Mouse (Mus musculus) left cerebral cortex, postnatal 14 days (tissue): ENCODE results near the gene Espn. TPM values are rescaled to one million over a fixed set of nuclear protein-coding genes. Genes with fewer than 3 reads are reported as not detected.

Experiments used
- DNase-seq, 2 experiments: peaks; one replicate each; pipeline ENCODE4 v3.0.0; 2021 to 2022; ENCODE audit warnings: low spot score in 2 of 2, mixed read lengths in 1 of 2
- intact Hi-C: fragments of 180-260 bp; cut with DNase I; formaldehyde crosslinking; loops from one replicate; pipeline ENCODE4 v1.15.1; 2025
- total RNA-seq, 2 experiments: library from RNA; stranded (reverse); gene quantifications; 2 replicates each; pipeline ENCODE4 v1.2.3; 2021

Gene Espn
- total RNA-seq, 2 experiments from 2014 or later: 0.24 to 0.44 TPM

GRCm38 (mm10) chr4:152087211-152088081, 64.7 kb downstream of the Espn start:
- intact Hi-C loops: no loop called here
- no peak for DNase-seq

- DNase-seq: peak in 1 of 2 experiments; percentile 62
- intact Hi-C loops: no loop called here
These were observed 65.5 kb downstream of the Espn start for GRCm38 (mm10) chr4:152086505-152087210.

- intact Hi-C loops: no loop called here
- no peak for DNase-seq
These were observed 67.6 kb downstream of the Espn start for GRCm38 (mm10) chr4:152084616-152085015.

GRCm38 (mm10) chr4:152083611-152084220, 68.5 kb downstream of the Espn start:
- DNase-seq: no peak
- intact Hi-C loops: no loop called here

GRCm38 (mm10) chr4:152079931-152080330, 72.2 kb downstream of the Espn start:
- intact Hi-C loops: no loop called here
- no peak for DNase-seq

DNA sequence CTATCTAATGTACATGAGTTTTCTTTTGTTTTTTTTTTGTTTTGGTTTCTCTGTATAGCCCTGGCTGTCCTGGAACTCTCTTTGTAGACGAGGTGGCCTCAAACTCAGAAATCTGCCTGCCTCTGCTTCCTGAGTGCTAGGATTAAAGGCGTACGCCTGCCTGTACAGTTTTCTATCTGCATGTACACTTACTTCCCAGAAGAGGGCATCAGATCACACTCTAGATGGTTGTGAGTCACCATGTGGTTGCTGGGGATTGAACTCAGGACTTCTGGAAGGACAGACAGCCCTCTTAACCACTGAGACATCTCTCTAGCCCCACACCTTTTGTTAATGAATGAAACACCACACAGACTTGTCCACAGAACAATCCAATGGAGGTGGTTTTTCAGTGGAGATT, 72.9 kb downstream of the Espn start:
- intact Hi-C loops: no loop called here
- DNase-seq: no peak

- intact Hi-C loops: no loop called here
- DNase-seq: peak in 1 of 2 experiments; percentile 76
These were observed 74.1 kb downstream of the Espn start for GRCm38 (mm10) chr4:152078105-152078530.

GRCm38 (mm10) chr4:152077191-152077590, 75.0 kb downstream of the Espn start:
- DNase-seq: no peak
- intact Hi-C loops: no loop called here

DNA sequence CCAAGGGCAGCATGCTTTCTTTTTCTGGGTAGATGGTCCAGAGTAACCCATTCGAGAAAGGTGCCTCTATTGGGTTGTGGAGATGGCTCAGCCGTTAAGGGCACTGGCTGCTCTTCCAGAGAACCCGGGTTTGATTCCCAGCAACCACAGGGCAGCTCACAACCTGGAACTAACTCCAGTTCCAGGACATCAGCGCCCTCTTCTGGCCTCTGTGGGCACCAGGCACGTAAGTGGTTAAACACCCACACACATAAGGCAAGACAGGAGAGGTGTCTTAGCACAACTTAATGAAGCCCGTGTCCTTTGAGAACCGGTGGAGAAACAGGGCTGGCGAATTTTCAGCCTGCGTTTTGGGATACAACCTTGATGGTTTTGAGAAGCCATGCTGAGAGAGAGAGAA, 77.6 kb downstream of the Espn start:
- intact Hi-C loops: no loop called here
- no peak for DNase-seq

DNA sequence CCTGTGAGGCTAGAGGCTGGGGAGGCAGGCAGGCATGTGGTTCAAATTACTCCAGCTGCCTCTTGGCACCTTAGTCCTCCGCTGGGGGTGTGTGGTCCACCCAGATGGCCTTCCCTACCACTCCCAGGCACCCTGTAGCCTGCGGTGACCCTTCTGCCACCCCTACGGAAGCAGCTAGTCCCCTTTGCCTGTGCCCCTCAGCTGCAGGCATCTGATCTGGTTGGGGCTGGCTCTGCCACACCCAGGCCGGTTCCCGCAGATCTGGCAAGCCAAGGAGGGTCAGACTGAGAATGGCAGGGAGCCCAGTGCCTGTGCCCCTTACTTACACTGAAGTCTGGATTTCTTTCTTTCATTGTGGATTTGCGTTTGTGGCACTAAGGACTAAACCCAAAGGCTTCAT, 78.5 kb downstream of the Espn start:
- DNase-seq: no peak
- intact Hi-C loops: no loop called here

- intact Hi-C loops: no loop called here
- no peak for DNase-seq
These were observed 79.5 kb downstream of the Espn start for GRCm38 (mm10) chr4:152072655-152073054.

GRCm38 (mm10) chr4:152072121-152072601, 80.0 kb downstream of the Espn start, which contains the start of gene Plekhg5:
Gene Plekhg5 (plus strand): TSS chr4:152072498.
- intact Hi-C loops: no loop called here

DNA sequence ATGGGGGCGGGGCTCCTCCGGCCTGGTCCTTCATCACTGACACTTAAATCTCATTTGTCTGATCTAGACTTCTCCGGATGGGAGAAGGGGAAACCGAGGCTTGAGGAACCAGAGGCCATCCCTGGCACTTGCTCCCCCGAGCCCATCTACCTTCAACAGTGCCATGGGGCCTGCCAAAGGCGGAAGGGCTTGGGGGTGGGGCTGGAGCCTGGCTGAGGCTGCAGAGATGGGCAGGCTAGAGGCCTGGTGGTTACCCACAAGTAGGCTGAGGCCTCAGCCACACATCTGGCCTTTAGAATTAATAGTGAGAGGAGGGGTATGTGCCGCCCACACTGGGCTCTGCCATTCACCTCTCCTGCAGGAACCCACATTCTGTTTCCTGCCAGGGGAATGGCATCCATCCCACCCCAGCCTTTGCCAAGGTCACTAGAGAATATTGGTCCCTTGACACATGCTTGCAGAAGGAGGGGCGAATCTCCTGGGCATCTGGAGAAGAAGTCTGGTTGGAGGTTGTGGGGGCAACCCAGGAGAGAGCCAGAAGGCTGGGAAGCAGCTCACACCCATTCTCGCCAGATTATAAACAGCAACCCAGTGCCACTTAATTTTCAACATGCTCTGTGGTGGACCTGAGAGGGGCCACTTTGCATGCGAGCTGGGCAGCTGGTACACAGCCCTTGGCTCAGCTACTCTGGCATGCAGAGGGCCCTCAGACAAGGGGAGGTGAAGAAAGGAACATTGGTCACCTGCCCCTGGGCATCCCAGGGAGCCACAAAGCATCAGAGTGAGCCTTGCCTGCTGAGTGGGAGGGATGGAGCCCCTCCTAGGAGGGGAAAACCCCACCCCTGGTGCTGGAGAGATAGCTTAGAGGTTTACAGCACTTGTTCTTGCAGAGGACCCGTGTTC, 81.4 kb downstream of the Espn start:
- intact Hi-C loops: no loop called here
- no peak for DNase-seq

More at GRCm38 (mm10) chr4:152072121-152072601, 80.0 kb downstream of the Espn start, which contains the start of gene Plekhg5:
- peak in 1 of 2 experiments; percentile 61 for DNase-seq

Other genes with a start within 250 kb of the Espn start
- 10 to 100 TPM; 70.8 to 74.7 TPM for gene Dnajc11, start 218.7 kb downstream of the Espn start, total RNA-seq
- 10 to 100 TPM; 16.1 to 19.3 TPM for gene Thap3, start 163.4 kb downstream of the Espn start, total RNA-seq
- 10 to 100 TPM; 14.2 to 14.4 TPM for gene Phf13, start 156.1 kb downstream of the Espn start, total RNA-seq
- gene Klhl21, start 143.6 kb downstream of the Espn start, total RNA-seq: 10 to 100 TPM; 12.7 to 13.4 TPM
- gene Zbtb48, start 124.7 kb downstream of the Espn start, total RNA-seq: 10 to 100 TPM; 11.5 to 13.2 TPM
- under 1 TPM; 0.49 to 0.55 TPM for gene Tas1r1, start 113.8 kb downstream of the Espn start, total RNA-seq
- 10 to 100 TPM; 21.3 to 21.9 TPM for gene Nol9, start 113.0 kb downstream of the Espn start, total RNA-seq
- 10 to 100 TPM; 74.0 to 84.0 TPM for gene Plekhg5, start 79.9 kb downstream of the Espn start, total RNA-seq
- 10 to 100 TPM in 1 of 2 experiments, 1 to 10 TPM in 1; 6.2 to 16.5 TPM for gene Tnfrsf25, start 36.4 kb downstream of the Espn start, total RNA-seq
- gene Hes2, start 6.5 kb upstream of the Espn start, total RNA-seq: not detected
- 100 to 1,000 TPM; 377 to 378 TPM for gene Acot7, start 25.8 kb upstream of the Espn start, total RNA-seq
- 10 to 100 TPM; 31.2 to 31.6 TPM for gene Gpr153, start 121.9 kb upstream of the Espn start, total RNA-seq
- gene Hes3, start 139.3 kb upstream of the Espn start, total RNA-seq: under 1 TPM; 0.20 to 0.42 TPM
- gene Icmt, start 144.9 kb upstream of the Espn start, total RNA-seq: 10 to 100 TPM; 43.1 to 45.0 TPM
- 1 to 10 TPM; 5.3 to 7.4 TPM for gene Rnf207, start 166.6 kb upstream of the Espn start, total RNA-seq
- 100 to 1,000 TPM; 182 to 187 TPM for gene Rpl22, start 173.4 kb upstream of the Espn start, total RNA-seq
- gene Chd5, start 186.3 kb upstream of the Espn start, total RNA-seq: 100 to 1,000 TPM; 160 to 177 TPM